Mouse (Mus musculus): ENCODE measurements at regions not wholly inside any gene's neighbourhood (a gene's known extent, or its start where the extent isn't known, plus 50 kb on each side); places are given as distances from the start of the nearest gene placed in this dataset.

GRCm38 (mm10) chr3:143379193-143379592 is 497.4 kb upstream of the Pkn2 start:
- TF ChIP-seq POLR2A (IDR thresholded peaks at IDR 0.05; ENCODE audit: insufficient read depth, low read length), result no peak
- TF ChIP-seq CTCF (IDR thresholded peaks at IDR 0.05; ENCODE audit: low read depth, low read length), result peak; percentile 82
- TF ChIP-seq EP300 (IDR thresholded peaks at IDR 0.05; ENCODE audit: insufficient read depth, low read depth, low read length), result no peak
